9 mouse cellular contexts compared by ENCODE assay signal in the genomic region with DNA sequence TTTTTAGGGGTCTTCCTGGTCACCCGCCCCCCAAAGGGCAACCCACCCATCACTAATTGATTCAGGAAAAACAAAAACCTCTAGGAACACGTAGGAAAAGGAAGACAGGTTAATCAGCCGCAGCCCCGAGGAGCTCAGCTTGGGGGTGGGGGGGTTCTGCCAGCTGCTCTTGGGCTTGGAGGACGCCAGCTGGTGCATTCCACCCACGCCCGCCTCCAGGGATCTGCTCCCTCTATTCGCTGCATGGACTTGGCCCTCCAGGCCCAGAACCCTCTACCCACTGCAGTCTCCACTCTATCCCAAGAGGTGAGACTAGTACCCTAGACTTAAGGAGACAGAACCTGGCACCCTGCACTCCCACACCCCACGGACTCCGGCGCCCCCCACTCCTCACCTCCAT. TPM values are rescaled to one million over a fixed set of nuclear protein-coding genes. Genes with fewer than 3 reads are reported as not detected.
A peak's percentile ranks its signal among the peaks of the same experiment; 100 is the strongest.
DNase-seq lines count a peak whose midpoint lies in the region; ATAC-seq and TF ChIP-seq lines count a peak whose summit lies in the region.
"Had no signal": no experiment of that assay in that cellular context is flagged by ENCODE, and none has a peak within 500 bp of the region (broad histone marks: within the 10 kb centered on the region; RNA-seq: fewer than 3 reads in every experiment).

No protein-coding gene starts in this region.

- no peak for TF ChIP-seq CTCF in ES-Bruce4 (IDR thresholded peaks at IDR 0.05; ENCODE audit: low read depth, low read length)

- peak overlapping the region; percentile 64 for H3K27ac ChIP-seq in ES-Bruce4 (ENCODE audit: insufficient read depth, low read length)
- no peak overlapping the region for H3K27ac ChIP-seq in hindbrain, embryonic 12.5 days
- H3K27ac ChIP-seq in limb, embryonic 10.5 days = no peak overlapping the region
- H3K27ac ChIP-seq: gastrocnemius, adult 2 months had no signal

- TF ChIP-seq EP300 in ES-Bruce4 (IDR thresholded peaks at IDR 0.05; ENCODE audit: insufficient read depth, low read depth, low read length) = no peak

- H3K9me3 ChIP-seq in ES-Bruce4 (replicated peaks; ENCODE audit: control insufficient read depth, insufficient read depth, low read length, poor library complexity, severe bottlenecking) = no peaks in the 10 kb centered on the region
- H3K9me3 ChIP-seq in hindbrain, embryonic 12.5 days (replicated peaks) = 0 out of 2 replicates have a peak, but pooled peaks cover 3% of the 10 kb centered on the region
- H3K9me3 ChIP-seq in limb, embryonic 10.5 days (replicated peaks) = no peaks in the 10 kb centered on the region

- H3K4me1 ChIP-seq in ES-Bruce4 (ENCODE audit: control insufficient read depth, insufficient read depth, low read length) = peaks cover 11% of the 10 kb centered on the region
- H3K4me1 ChIP-seq in hindbrain, embryonic 12.5 days = peaks cover 34% of the 10 kb centered on the region
- H3K4me1 ChIP-seq in limb, embryonic 10.5 days = peaks cover 42% of the 10 kb centered on the region

- peak; percentile 85 for DNase-seq in cerebellum, adult 9-10 months
- peak; percentile 40 for DNase-seq in limb, embryonic 10.5 days (ENCODE audit: low spot score)
- DNase-seq in testis, postnatal 10 days (ENCODE audit: low spot score) = no peak
- no peak for DNase-seq in spleen, adult 12 weeks (ENCODE audit: low spot score)
- DNase-seq in lung, postnatal 36 days = no peak
- no peak for DNase-seq in urinary bladder, postnatal 14 days (ENCODE audit: low spot score)
- DNase-seq: gastrocnemius, adult 2 months had no signal

- peak overlapping the region; percentile 38 for H3K9ac ChIP-seq in ES-Bruce4 (ENCODE audit: low read depth, poor library complexity, severe bottlenecking)
- no peak overlapping the region for H3K9ac ChIP-seq in hindbrain, embryonic 12.5 days

- WGBS in hindbrain, embryonic 12.5 days = 13% methylated on average over 11 of the region's 11 CpGs
- WGBS in limb, embryonic 10.5 days = 17% methylated on average over 11 of the region's 11 CpGs

- H3K4me2 ChIP-seq in hindbrain, embryonic 12.5 days (replicated peaks) = peak overlapping the region; percentile 29

- H3K4me3 ChIP-seq in ES-Bruce4 (ENCODE audit: low read depth, low read length) = peak overlapping the region; percentile 39
- no peak overlapping the region for H3K4me3 ChIP-seq in hindbrain, embryonic 12.5 days
- no peak overlapping the region for H3K4me3 ChIP-seq in limb, embryonic 10.5 days
- H3K4me3 ChIP-seq: gastrocnemius, adult 2 months had no signal

- ATAC-seq in hindbrain, embryonic 12.5 days (ENCODE audit: low FRiP score) = peak; percentile 51

- H3K27me3 ChIP-seq in ES-Bruce4 (ENCODE audit: control insufficient read depth, insufficient read depth, low read length, poor library complexity, severe bottlenecking) = no peaks in the 10 kb centered on the region
- H3K27me3 ChIP-seq in hindbrain, embryonic 12.5 days = peaks cover 62% of the 10 kb centered on the region
- peaks cover 76% of the 10 kb centered on the region for H3K27me3 ChIP-seq in limb, embryonic 10.5 days (ENCODE audit: low read depth, poor library complexity, severe bottlenecking)

- 0 out of 2 replicates have a peak, but pooled peaks cover 2% of the 10 kb centered on the region for H3K36me3 ChIP-seq in ES-Bruce4 (ENCODE audit: control insufficient read depth, insufficient read depth, low read length, poor library complexity, severe bottlenecking)
- no peaks in the 10 kb centered on the region for H3K36me3 ChIP-seq in hindbrain, embryonic 12.5 days
- no peaks in the 10 kb centered on the region for H3K36me3 ChIP-seq in limb, embryonic 10.5 days

- TF ChIP-seq POLR2A in ES-Bruce4 (IDR thresholded peaks at IDR 0.05; ENCODE audit: insufficient read depth, low read length) = no peak

RNA-seq across cellular contexts. Expression of a gene that starts 12.0 kb away (rescaled TPM):
- 12.3 and 15.5 TPM in 2 replicates for polyA plus RNA-seq in ES-Bruce4 (2011; ENCODE audit: insufficient read depth, insufficient read length, low read depth, missing spikeins)
- 3.4 and 3.8 TPM in 2 replicates for polyA plus RNA-seq in hindbrain, embryonic 12.5 days (2016; fragmentation: Nextera tagmentation; extraction: Ambion mirVana)
- 0.21 and 0.28 TPM in 2 replicates for polyA plus RNA-seq in limb, embryonic 10.5 days (2016; fragmentation: Nextera tagmentation; extraction: Ambion mirVana)

RNA-seq across cellular contexts. Expression of a gene that starts 30.3 kb away (rescaled TPM):
- 0.97 and 1.1 TPM in 2 replicates for polyA plus RNA-seq in ES-Bruce4 (2011; ENCODE audit: insufficient read depth, insufficient read length, low read depth, missing spikeins)
- 0.87 and 1.2 TPM in 2 replicates for polyA plus RNA-seq in hindbrain, embryonic 12.5 days (2016; fragmentation: Nextera tagmentation; extraction: Ambion mirVana)
- polyA plus RNA-seq in limb, embryonic 10.5 days (2016; fragmentation: Nextera tagmentation; extraction: Ambion mirVana) = 0.14 and 0.20 TPM in 2 replicates

RNA-seq across cellular contexts. Expression of a gene that starts 48.7 kb away (rescaled TPM):
- 67.6 and 95.7 TPM in 2 replicates for polyA plus RNA-seq in ES-Bruce4 (2011; ENCODE audit: insufficient read depth, insufficient read length, low read depth, missing spikeins)
- 71.5 and 75.8 TPM in 2 replicates for polyA plus RNA-seq in hindbrain, embryonic 12.5 days (2016; fragmentation: Nextera tagmentation; extraction: Ambion mirVana)
- polyA plus RNA-seq in limb, embryonic 10.5 days (2016; fragmentation: Nextera tagmentation; extraction: Ambion mirVana) = 74.5 and 82.2 TPM in 2 replicates

RNA-seq across cellular contexts. Expression of a gene that starts 53.8 kb away (rescaled TPM):
- polyA plus RNA-seq in ES-Bruce4 (2011; ENCODE audit: insufficient read depth, insufficient read length, low read depth, missing spikeins) = 81.9 and 86.6 TPM in 2 replicates
- polyA plus RNA-seq in hindbrain, embryonic 12.5 days (2016; fragmentation: Nextera tagmentation; extraction: Ambion mirVana) = 72.1 and 73.5 TPM in 2 replicates
- polyA plus RNA-seq in limb, embryonic 10.5 days (2016; fragmentation: Nextera tagmentation; extraction: Ambion mirVana) = 175 and 184 TPM in 2 replicates

Comparison
In these comparisons a context has a peak if more than half of its experiments do, and no peak if none do; other contexts are left out.
1. DNase-seq: peak in cerebellum, adult 9-10 months (single experiment) and limb, embryonic 10.5 days (single experiment); none in testis, postnatal 10 days (single experiment), spleen, adult 12 weeks (single experiment), lung, postnatal 36 days (single experiment) and urinary bladder, postnatal 14 days (single experiment).